Mouse (Mus musculus) lung, adult 2 months (tissue): ENCODE data around the gene Slc22a23.
A peak's percentile ranks its signal among the peaks of the same experiment; 100 is the strongest.

ENCODE experiments used
- CTCF ChIP-seq: fragments of 200-500 bp; IDR thresholded peaks from 2 replicates; pipeline ENCODE4 v1.5.1; 2011; ENCODE audit warnings: mild to moderate bottlenecking, low read length, control low read depth; ENCODE audit not compliant: insufficient read depth
- POLR2A ChIP-seq: fragments of 200-500 bp; IDR thresholded peaks from 2 replicates; pipeline ENCODE4 v1.6.1; 2011; ENCODE audit warnings: low read depth, mild to moderate bottlenecking, control low read depth, low read length, borderline replicate concordance; ENCODE audit errors: extremely low read depth

- no peak for TF ChIP-seq POLR2A
- TF ChIP-seq CTCF = peak; percentile 46; the same call in 1 of the 2 replicates
Observed at GRCm38 (mm10) chr13:34154931-34155272, 190.1 kb downstream of the Slc22a23 start.
